Mouse (Mus musculus): ENCODE data around the gene Fat4.

Gene Fat4

GRCm38 (mm10) chr3:38967480-38967879 is 80.7 kb downstream of the Fat4 start:
- no peak for DNase-seq

- DNase-seq = no peak
Observed at GRCm38 (mm10) chr3:38986379-38986778, 99.6 kb downstream of the Fat4 start.

GRCm38 (mm10) chr3:38989181-38989580 is 102.4 kb downstream of the Fat4 start:
- DNase-seq = no peak

- DNase-seq = no peak
Observed at GRCm38 (mm10) chr3:39000011-39000410, 113.3 kb downstream of the Fat4 start.

GRCm38 (mm10) chr3:39010544-39010943 is 123.8 kb downstream of the Fat4 start:
- DNase-seq = no peak

- DNase-seq = no peak
Observed at GRCm38 (mm10) chr3:39017633-39018032, 130.9 kb downstream of the Fat4 start.

GRCm38 (mm10) chr3:39036113-39036512 is 149.4 kb downstream of the Fat4 start:
- DNase-seq = no peak

GRCm38 (mm10) chr3:39046425-39046824 is 159.7 kb downstream of the Fat4 start:
- DNase-seq = no peak

GRCm38 (mm10) chr3:39047621-39048303 is 161.0 kb downstream of the Fat4 start:
- DNase-seq = no peak

GRCm38 (mm10) chr3:39048304-39048667 is 161.5 kb downstream of the Fat4 start:
- no peak for DNase-seq

GRCm38 (mm10) chr3:39050130-39050529 is 163.4 kb downstream of the Fat4 start:
- DNase-seq = no peak

GRCm38 (mm10) chr3:39053072-39053471 is 166.3 kb downstream of the Fat4 start:
- DNase-seq = no peak

Data from thymus, postnatal 4 days (tissue).